Mouse (Mus musculus): ENCODE results near the gene Slc25a5.

Gene Slc25a5

DNA sequence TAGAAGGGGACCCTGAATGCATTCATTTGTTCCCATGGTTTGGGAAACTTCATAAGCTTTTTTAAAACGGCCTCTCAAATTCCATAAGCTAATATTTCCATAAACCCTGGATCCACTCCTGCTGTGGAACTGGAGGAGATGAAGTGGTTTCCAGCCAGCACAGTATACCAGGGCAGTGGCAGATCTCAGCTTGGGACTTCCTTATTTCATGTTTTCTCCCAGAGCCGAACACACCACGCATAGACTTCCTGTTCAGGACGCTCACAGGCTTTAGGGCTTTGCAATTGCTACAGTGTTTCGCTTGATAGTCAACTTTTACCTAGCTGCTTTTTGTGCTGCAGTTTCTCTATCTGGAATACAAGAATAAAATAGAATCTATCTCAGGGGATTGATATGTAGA, 7.7 kb downstream of the Slc25a5 start:
- DNase-seq (ENCODE audit: low spot score) = no peak

DNA sequence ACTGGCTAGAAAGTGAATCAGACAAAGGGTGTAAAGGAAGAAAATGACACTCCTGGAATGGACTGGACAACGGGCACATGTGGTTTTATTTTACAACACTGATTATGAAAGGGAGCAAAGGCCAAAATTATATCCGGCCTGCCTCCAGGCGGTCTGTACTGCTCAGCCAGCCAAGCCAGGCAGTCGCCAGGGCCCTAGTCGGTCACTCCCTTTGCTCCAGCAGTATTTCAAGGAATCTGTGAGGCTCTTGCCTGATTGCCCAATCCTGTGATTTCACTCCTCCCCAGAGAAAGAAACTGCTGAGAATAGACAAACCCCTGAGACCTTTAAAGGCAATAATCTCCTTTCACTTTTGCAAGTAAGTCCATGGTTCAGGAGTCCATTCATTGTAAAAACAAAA, 8.7 kb downstream of the Slc25a5 start:
- no peak for DNase-seq (ENCODE audit: low spot score)

DNA sequence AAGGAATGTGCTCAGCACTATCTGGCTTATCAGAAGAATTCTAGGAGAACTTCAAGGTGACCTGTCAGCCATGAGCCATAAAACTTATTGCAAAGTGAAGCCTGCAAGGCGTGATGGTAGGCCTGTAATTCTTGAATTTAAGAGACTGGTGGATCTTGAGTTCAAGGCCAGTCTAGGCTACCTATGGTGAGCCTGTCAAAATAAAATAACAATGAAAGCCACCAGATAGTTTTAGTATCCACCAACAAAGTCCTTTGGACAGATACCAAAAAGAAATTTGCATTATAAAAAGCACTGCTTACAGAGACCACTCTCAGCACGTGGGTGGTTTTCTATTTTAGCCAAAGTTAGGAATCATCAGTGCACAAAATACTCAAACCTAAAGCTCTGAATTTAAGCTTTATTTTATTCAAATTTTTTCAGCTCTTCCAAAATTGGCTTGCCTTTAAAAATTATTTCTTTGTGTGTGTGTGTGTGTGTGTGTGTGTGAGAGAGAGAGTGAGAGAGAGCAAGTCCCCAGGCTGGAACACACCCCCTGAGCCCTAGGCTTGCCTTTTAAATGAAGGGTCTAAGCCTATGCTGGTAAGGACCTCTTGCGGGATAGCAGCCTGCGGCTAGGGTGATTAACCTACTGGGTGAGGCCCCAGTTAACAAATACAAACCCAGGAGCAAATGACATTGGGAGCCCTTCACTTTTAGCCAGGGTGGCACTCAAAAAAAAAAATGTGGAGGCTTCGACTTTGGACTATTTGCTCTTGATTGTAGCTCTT, 10.2 kb downstream of the Slc25a5 start:
- no peak for DNase-seq (ENCODE audit: low spot score)

DNA sequence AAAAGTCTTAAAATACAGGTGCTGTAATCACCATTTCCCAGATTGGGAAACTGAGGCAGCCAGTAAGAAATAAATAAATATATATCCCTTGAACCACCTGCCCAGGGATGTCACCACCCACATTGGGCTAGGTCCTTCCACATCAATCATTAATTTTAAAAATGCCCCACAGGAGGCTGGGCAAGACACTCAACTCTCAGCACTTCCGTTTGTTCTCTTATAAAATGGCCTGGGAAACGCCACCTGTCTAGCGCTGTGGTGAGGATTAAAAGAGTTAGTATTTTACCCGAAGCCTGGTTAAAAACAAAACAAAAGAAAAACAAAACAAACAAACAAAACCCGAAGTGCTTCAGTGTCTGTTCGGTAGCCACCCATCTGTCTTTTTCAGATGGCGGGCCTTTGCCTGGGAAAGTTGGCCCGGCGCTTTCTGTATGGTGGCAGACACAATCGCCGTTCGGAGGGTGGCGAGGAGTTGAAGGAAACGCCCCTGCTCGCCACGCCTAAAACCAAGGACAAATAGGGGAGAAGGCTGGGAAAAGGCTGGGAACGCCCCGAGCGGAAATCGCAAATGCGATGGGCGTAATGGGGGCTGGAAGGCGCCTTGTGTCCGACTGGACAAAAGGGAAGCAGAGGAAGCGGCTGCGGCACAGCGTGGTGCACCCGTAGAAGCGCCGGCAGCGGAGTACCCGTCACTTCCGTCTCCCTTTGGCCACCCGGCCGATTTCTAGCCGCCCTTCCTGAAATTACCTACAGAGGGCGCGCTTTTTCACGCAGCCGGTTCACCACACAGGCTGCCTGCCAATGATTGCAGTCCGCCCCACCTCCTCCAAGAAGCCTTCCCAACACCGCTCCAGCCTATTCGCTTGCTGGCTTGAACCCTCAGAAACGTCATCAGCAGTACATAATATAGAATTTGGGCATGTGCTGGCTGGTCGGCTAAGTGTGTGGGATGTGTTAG, 12.2 kb downstream of the Slc25a5 start:
- DNase-seq (ENCODE audit: low spot score) = peak; percentile 63

DNA sequence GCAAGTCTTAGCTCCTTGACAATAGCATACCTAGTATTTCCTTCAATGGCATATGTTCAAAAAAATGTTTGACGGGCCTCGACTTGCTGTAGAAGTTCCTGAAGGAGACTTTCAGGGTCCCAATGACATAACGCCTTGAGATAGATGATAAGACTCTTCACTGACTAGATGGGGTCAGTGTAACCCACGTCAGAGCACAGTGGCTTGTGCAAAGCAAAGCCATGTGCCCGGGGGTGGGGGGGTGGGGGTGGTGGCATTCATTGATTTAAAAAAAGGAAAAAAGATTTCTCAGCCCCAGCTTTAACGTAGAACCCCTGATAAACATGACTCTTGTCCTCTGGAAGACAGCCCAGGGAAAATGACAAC, 12.8 kb downstream of the Slc25a5 start:
- DNase-seq (ENCODE audit: low spot score) = no peak

DNA sequence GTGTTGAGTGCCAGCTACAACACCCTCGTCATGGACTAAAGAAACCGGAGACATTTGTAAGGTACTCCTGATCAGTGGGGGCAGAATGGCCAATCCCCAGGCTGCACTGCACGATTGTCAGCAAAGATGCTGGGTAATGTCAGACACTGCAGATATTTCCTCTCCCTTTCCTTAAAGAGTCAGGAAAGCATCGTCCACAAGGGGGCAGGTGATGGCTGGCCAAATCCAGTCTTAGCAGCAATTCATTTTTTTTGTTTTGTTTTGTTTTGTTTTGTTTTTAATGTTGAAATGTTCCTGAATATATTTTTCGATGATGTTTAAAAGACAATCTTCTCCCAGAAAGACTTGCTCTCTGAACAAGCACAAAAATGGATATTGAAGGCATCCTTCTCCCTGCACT, 15.9 kb downstream of the Slc25a5 start:
- no peak for DNase-seq (ENCODE audit: low spot score)

DNA sequence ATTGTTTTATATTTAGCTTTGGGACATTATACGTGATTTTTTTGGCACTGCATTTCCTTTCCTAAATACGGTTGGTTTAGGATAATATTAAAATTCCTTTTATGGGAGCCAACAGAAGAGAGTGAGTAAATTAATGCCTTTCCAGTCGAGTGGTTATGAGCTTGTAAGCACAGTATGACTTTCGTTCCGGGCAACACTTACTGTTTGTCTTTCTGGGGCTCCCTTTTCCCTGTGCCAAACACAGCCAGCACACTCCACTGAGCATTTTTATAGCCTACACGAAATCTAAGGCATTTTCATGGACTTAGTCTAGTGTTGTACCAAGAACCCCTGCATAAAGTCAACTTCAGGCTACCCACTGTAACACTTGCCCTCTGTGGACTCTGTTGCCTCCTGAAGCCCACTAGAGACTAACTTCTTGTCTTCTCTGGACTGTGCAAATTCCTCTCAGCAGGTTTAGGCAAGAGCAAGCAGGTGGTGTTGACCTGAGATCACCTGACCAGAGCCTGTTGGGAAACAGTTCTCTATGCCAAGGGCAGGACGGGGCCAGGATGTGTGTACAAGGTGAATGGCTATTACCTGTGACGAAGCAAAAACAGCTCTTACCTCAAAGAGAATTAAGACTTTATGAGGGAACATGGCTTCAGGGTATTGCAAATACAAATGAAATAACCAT, 18.8 kb downstream of the Slc25a5 start:
- no peak for DNase-seq (ENCODE audit: low spot score)

DNA sequence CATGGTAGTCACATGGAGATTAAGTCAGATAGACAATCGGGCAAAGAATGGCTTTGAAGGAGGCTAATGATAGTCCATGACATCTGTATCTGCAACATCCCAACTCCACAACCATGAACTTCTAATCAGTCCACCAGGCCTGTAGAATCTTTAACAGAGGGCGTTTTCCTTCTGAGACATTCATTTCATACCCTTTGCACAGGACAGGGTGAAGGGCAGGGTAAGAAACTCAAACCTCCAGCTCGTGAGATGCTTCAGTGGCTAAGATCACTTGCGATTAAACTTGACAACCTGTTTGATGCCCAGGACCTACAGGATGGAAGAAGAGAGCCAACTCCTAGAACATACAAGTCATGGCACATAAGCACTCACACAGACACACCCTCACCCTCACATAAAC, 19.6 kb downstream of the Slc25a5 start:
- DNase-seq (ENCODE audit: low spot score) = no peak

DNA sequence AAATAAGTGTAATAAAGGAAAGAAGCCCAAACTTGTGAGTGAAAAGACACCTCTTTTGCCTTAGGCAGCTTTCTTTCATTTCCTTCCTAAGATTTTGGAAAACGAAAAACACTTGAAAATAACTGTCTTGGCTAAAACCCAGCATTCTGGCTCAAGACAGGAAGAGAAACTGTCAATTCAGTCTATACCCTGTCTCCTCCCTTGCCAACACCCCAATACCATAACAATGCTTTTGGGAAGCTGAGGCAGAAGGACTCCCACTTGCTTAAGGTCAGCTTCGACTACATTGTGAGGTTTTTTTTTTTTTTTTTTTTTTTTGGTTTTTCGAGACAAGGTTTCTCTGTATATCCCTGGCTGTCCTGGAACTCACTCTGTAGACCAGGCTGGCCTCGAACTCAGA, 20.0 kb downstream of the Slc25a5 start:
- DNase-seq (ENCODE audit: low spot score) = no peak

DNA sequence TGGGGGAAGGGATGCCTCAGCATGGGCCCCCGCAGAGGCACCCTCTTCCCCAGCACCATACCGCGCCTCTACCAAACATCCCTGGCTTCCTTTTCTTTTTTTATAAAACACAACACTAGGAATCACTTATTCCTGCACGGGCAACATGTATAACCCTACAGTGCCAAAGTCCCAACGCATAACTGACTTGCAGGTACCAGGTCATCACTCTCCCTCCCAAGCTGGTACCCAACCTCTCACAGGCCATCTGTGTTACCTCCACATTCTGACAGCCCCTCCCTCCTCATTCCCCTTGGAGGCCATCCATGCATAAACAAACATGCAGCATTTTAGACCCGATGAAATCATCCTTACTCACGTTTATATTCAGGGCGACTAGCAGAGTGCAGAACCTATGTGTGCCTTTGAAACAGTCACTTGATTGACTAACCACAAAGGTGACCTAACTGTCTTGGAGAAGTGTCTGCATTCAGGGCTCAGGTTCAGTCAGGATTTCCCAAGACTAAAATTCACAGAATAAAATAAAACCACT, 21.0 kb downstream of the Slc25a5 start:
- no peak for DNase-seq (ENCODE audit: low spot score)

DNA sequence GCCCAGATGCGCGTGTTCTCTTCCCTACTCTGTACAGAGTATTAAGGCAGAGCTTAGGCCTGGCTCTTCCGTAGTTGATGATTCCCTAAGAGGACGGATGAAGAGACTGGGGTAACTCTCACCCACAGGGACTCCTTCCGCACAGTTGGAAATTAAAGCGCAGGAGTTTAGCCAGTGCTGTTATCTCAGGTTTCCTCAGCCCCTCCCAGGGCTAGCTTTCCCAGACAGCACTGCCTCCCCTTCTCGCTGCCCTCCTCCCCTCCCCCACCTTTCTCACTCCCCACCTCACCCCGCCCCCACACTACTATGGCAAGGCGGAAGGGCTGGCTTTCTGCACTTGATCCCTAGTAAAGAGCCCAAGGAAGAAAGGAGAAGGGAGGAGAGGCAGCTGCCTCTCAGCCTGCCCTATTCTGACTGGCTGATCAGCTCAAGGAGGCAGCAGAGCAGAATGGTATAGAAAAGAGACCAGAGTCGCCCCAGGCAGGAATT, 21.5 kb downstream of the Slc25a5 start:
- DNase-seq (ENCODE audit: low spot score) = no peak

DNA sequence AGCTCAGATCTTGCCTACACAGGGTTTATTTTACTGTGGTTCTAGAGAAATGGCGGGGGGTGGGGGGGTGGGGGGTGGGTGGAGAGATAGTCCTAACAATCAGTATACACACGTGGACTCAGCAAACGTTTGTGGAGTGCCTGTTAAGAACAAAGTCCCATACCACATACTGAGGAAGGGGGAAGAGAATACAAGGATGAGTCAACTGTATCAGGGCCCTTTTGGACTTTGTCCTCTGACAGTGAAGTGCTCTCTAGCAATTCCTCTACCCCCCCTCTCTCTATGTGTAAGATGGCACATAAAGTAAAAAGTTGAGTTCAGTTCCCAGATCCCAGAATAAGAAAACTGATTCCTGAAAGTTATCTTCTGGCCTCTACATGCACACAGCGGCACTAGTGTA, 24.1 kb downstream of the Slc25a5 start:
- no peak for DNase-seq (ENCODE audit: low spot score)

DNA sequence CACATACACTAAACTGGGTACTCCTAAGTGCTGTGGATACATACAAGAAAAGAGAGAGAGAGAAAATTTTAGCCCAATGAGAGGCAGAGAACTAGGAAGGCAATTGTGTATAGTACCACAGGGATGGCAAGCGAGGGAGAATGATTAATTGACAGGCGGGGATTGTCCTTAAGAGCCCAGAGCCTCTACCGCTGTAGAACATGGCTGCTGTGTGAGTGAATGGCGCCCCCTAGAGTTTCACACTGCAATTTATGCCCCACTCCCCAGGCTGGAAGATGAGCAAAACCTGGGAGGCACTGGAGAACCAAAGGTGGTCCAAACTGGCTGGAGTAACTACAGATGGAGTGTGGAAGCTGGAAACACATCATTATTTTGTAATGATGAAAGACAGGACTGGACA, 24.8 kb downstream of the Slc25a5 start:
- no peak for DNase-seq (ENCODE audit: low spot score)

DNA sequence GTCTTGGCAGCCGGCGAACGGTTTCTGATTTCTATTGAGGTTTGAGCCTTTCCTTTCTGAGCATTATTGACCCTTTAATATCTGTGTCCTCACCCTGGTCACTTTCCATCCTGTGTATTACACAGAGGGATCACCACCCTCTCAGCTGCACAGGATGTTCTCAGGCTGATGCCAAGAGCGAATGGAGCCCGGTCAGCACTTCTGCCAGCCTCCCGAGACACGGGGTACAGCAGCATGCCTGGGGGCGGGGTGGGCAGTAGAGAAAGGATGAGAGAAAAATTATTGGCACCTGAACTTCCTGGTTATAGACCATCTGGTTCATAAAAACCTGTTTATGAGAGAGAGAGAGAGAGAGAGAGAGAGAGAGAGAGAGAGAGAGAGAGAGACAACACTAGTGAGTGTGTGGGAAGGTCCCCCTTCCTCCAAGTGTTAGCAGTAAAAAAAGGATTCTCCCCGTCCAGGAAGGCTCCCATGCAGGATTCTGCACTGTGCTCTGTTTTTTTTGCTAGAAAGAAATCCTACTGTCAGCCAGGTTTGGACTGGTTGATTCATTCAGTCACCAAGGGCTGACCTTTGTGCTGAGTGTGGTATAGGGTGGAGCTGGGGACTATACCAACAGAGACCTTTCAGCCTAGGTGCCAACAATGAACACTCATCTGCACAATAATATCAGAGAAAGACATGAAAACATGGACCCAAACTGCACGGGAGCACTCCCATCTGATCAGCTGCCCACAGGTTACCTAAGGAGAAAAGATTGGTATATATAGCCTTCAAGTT, 28.7 kb downstream of the Slc25a5 start:
- no peak for DNase-seq (ENCODE audit: low spot score)

DNA sequence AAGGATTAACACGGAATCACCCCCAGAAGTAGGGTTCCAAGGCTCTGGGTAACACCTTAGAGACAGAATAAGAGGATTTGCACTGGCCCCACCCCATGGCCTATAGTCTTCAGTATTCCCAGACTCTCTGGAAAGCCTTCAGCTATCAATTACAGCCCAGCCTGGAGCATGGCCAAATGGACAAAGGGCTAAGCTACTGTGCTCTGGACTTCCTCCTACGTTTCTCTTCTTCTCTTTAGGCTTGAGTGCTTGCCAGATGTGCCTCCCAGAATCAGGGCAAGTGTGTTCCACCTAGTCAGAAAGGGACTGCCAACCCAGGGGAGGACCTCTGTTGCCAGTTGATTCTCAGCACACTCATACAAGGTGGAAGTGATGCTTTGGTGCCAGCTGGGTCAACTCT, 29.6 kb downstream of the Slc25a5 start:
- DNase-seq (ENCODE audit: low spot score) = no peak

DNA sequence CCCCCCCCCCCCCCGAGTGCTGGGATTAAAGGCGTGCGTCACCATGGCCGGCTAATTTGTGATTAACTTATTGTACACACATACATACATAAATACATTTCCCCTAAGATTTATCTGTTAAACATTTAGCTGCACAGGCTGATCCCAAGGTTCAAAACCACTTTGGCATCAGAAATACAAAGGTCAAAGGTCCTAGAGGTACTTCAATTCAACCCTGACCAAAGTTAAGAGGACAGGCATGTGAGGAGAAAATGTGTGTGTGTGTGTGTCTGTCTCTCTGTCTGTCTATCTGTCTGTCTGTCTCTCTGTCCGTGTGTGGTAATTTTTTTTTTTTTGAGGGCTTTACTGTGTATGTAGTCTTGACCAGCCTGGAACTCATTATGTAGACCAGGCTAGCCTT, 31.4 kb downstream of the Slc25a5 start:
- no peak for DNase-seq (ENCODE audit: low spot score)

DNA sequence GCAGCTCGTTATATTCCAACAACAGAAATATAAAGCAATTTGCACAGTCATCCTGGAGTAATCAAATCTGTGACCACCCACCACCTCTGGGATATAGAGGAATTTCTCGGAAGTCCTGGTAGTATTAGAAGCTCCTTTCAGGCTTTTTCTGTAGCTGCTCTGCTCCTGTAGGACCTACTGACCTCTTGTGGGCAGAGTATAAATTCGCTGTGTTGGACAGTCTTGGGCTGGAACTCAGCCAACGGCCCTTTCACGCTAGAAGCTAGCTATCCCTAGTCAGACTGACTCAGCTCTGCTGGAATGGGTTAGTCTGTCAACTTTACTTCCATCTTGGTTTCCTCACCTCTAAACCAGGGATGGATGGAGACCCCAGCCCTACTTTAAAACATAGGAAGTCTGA, 34.8 kb downstream of the Slc25a5 start:
- DNase-seq (ENCODE audit: low spot score) = no peak

DNA sequence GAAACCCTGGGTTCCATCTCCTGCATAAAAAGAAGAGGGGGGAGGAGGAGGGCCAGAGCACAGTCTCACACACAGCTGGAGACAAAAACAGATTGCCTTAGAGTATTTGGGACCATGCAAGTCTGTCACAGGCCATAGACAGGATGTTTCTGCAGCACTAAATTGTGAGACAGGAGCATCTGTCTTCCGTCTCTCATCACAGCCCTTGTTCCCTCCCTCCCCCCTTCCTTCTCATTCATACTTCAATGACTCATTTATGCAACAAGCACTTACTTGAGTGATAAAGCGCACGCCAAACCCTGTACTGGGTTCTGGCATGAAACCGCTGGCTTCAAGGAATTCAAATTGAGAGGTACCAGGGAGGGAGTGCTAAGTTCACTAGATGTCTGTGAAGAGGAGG, 36.2 kb downstream of the Slc25a5 start:
- no peak for DNase-seq (ENCODE audit: low spot score)

DNA sequence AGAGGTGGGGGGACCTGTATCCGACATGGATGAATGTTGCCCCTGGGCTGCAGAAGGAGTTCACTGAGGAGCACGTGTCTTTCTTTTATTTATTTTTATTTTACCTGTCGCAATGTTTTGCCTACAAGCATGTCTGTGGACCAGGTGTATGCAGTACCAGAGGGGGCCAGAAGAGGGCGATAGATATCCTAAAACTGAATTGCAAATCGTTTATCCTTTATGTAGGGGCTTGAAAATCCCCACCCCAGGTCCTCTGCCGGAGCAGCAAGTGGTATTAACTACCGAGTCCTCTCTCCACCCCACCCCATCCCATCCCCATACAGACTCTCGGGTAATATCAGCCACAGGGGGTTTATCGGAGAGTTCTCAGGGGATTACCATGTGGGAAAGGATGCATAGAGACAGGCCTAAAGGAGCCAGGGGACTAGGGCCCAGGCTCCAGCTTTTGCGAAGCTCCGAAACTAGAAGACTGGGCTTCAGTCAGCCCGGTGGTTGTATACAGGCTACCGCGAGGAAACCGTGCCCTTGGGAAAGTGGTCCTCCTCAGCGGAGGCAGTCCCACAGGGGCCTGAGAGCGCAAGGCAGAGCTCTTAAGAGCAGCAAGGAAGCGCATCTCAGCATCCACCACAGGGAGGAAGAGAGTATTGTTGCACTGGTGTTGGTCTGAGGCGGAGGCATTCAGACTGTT, 38.1 kb downstream of the Slc25a5 start:
- DNase-seq (ENCODE audit: low spot score) = peak; percentile 38

DNA sequence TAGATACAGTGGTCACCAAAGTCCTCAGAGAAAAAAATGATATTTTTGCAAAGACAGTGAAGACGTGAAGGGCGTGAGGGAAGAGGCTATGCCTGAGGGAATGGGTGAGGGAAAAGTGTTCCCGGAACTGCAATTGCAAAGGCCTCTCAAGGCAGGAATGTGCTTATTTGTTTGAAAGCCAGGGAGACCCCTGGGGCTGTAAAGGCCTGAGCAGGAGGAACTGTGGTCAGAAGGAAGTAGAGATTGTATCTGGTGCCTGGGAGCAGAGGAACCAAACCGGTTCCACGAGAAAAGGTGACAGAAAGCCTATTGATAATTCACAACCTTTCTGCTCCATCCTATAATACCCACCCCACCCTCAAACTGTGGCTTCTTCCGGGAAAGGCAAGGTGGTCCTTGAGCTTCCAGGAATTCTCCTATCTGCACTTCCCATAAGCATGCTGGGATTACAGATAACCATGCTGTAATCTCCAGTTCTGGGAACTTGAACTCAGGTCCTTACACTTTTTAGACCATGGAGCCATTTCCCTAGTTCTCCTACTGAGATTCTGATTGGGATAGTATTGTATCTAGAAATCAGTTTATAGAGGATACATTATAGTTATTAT, 41.7 kb downstream of the Slc25a5 start:
- DNase-seq (ENCODE audit: low spot score) = no peak

DNA sequence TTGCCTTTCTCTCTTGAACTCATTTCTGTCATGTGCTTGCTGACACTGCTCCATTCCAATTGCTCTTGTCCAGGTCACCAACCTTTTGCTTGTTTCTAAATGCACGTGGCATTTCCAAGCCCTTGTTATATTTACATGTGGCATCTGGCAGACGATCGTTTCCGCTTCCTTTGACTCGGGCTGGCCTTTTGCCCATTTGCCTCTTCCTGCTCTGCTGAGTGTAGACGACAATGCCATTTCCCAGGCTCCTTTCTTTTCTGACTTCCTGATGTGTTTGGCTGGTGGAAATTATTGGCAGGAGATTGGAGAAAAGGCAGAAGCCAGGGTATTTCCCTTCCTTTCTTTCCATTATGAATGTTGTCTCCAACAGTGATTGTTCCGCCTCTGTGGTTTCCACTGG, 43.9 kb downstream of the Slc25a5 start:
- DNase-seq (ENCODE audit: low spot score) = no peak
